Mouse (Mus musculus) embryonic facial prominence, embryonic 11.5 days (tissue): Measurements from ENCODE around the gene Vmn1r221. TPM values are rescaled to one million over a fixed set of nuclear protein-coding genes. Genes with fewer than 3 reads are reported as not detected.
"Not testable (repeated sequence)": the region's sequence is repeated elsewhere in the genome, so short reads cannot be mapped to it uniquely, and the experiment has no call there.

Experiments used
- ATAC-seq: fragments of 200-750 bp; cut with Nextera tagmentation; replicated peaks from 2 replicates; pipeline ENCODE4 v1.8.0; 2017; ENCODE audit warnings: low read depth; ENCODE audit not compliant: insufficient number of reproducible peaks, low FRiP score, low TSS enrichment
- DNase-seq: peaks from one replicate; pipeline ENCODE4 v3.0.0-alpha.2; 2015; ENCODE audit warnings: low spot score
- H3K27ac ChIP-seq: fragments of 300-500 bp; sonication (generic); replicated peaks from 2 replicates; pipeline ENCODE4 v1.5.1; 2014; ENCODE audit warnings: mild to moderate bottlenecking, low read depth, low read length, control low read depth
- H3K27me3 ChIP-seq: fragments of 300-500 bp; sonication (generic); 2 replicates; pipeline ENCODE4 v1.6.1; 2014; ENCODE audit warnings: mild to moderate bottlenecking, low read length, moderate library complexity, mixed read lengths; ENCODE audit not compliant: control insufficient read depth, insufficient read depth
- H3K36me3 ChIP-seq: fragments of 300-500 bp; sonication (generic); replicated peaks from 2 replicates; pipeline ENCODE4 v1.6.1; 2014; ENCODE audit warnings: low read depth, mild to moderate bottlenecking, low read length, moderate library complexity, mixed read lengths; ENCODE audit not compliant: control insufficient read depth, insufficient read depth
- H3K4me1 ChIP-seq: fragments of 300-500 bp; sonication (generic); 2 replicates; pipeline ENCODE4 v1.6.1; 2014; ENCODE audit warnings: low read length, mixed read lengths; ENCODE audit not compliant: control insufficient read depth, insufficient read depth
- H3K4me2 ChIP-seq: fragments of 300-500 bp; sonication (generic); 2 replicates; pipeline ENCODE4 v1.6.1; 2014; ENCODE audit warnings: low read depth, mild to moderate bottlenecking, control low read depth, low read length, moderate library complexity
- H3K4me3 ChIP-seq: fragments of 300-500 bp; sonication (generic); 2 replicates; pipeline ENCODE4 v1.5.1; 2014; ENCODE audit warnings: low read depth, low read length, control low read depth
- H3K9ac ChIP-seq: fragments of 300-500 bp; sonication (generic); replicated peaks from 2 replicates; pipeline ENCODE4 v1.6.1; 2014; ENCODE audit warnings: mild to moderate bottlenecking, control low read depth, low read length
- H3K9me3 ChIP-seq: fragments of 300-500 bp; sonication (generic); replicated peaks from 2 replicates; pipeline ENCODE4 v1.6.1; 2016; ENCODE audit warnings: mild to moderate bottlenecking, low read length, inconsistent platforms, mixed read lengths; ENCODE audit not compliant: control insufficient read depth
- WGBS: fragments of 180-500 bp; shearing (Covaris S2); extraction: QIAGEN DNeasy Blood & Tissue Kit; methylation state at CpG from one replicate; pipeline ENCODE4 v1.1.7; 2014; 5-methylcytosine and 5-hydroxymethylcytosine counted together
- polyA plus RNA-seq: library from polyadenylated mRNA; unstranded; fragments of >200 nt; fragmentation: Nextera tagmentation; extraction: Ambion mirVana; gene quantifications from 2 replicates; pipeline ENCODE4 v1.2.1, GENCODE M21; 2014

The Vmn1r221 gene
- polyA plus RNA-seq, 1 experiment from 2014 or later: not detected

- peak; percentile 46 for DNase-seq
- not testable (repeated sequence) for H3K27ac ChIP-seq, ATAC-seq, H3K27me3 ChIP-seq, H3K9me3 ChIP-seq, H3K4me1 ChIP-seq, H3K9ac ChIP-seq, H3K4me2 ChIP-seq, H3K36me3 ChIP-seq, H3K4me3 ChIP-seq
- 41% methylated on average over 4 of the region's 4 CpGs for WGBS
Observed at GRCm38 (mm10) chr13:23269127-23269526, 55.2 kb downstream of the Vmn1r221 start.

- Histone ChIP-seq H3K36me3 (no peaks in the 10 kb centered on the region), H3K9ac (no peak overlapping the region), H3K27me3 (no peaks in the 10 kb centered on the region), H3K9me3 (no peaks in the 10 kb centered on the region), H3K27ac (no peak overlapping the region), H3K4me1 (no peaks in the 10 kb centered on the region; the same call in 1 of the 2 replicates), H3K4me3 (peak overlapping the region; percentile 28; the same call in 1 of the 2 replicates), H3K4me2 (no peak overlapping the region)
- DNase-seq (peak; percentile 11), ATAC-seq (no peak)
- 14% methylated on average over 11 of the region's 11 CpGs for WGBS
Observed at GRCm38 (mm10) chr13:23269681-23270080, 55.8 kb downstream of the Vmn1r221 start.

GRCm38 (mm10) chr13:23270321-23271101 lies 56.6 kb downstream of the Vmn1r221 start:
- Histone ChIP-seq H3K9me3 (no peaks in the 10 kb centered on the region), H3K27ac (no peak overlapping the region), H3K4me3 (peak overlapping the region; percentile 28), H3K27me3 (no peaks in the 10 kb centered on the region), H3K9ac (peak overlapping the region; percentile 34; the same call in 1 of the 2 replicates), H3K4me1 (no peaks in the 10 kb centered on the region; the same call in 1 of the 2 replicates), H3K4me2 (peak overlapping the region; percentile 41), H3K36me3 (no peaks in the 10 kb centered on the region)
- 3% methylated on average over 34 of the region's 34 CpGs for WGBS
- DNase-seq (peak; percentile 73), ATAC-seq (peak; percentile 81)

Other genes starting within 250 kb of the Vmn1r221 start
- not detected in 2 replicates for gene Vmn1r213, start 206.5 kb upstream of the Vmn1r221 start, polyA plus RNA-seq
- not detected in 2 replicates for gene Vmn1r214, start 183.7 kb upstream of the Vmn1r221 start, polyA plus RNA-seq
- gene Vmn1r215, start 146.1 kb upstream of the Vmn1r221 start, polyA plus RNA-seq: not detected in 2 replicates
- not detected in 2 replicates for gene Vmn1r217, start 95.9 kb upstream of the Vmn1r221 start, polyA plus RNA-seq
- gene Vmn1r218, start 81.0 kb upstream of the Vmn1r221 start, polyA plus RNA-seq: not detected in 2 replicates
- 0.04 and 0.06 TPM in 2 replicates for gene Vmn1r219, start 54.8 kb upstream of the Vmn1r221 start, polyA plus RNA-seq
- not detected in 2 replicates for gene Vmn1r220, start 26.2 kb upstream of the Vmn1r221 start, polyA plus RNA-seq
- not detected in 2 replicates for gene Vmn1r222, start 21.8 kb downstream of the Vmn1r221 start, polyA plus RNA-seq
- not detected in 2 replicates for gene Vmn1r223, start 33.0 kb downstream of the Vmn1r221 start, polyA plus RNA-seq
- gene Zfp322a, start 155.1 kb downstream of the Vmn1r221 start, polyA plus RNA-seq: 72.4 and 76.2 TPM in 2 replicates
- 15.0 and 16.2 TPM in 2 replicates for gene Abt1, start 209.7 kb downstream of the Vmn1r221 start, polyA plus RNA-seq